In genomic region chr13:74362218-74362617, GRCm38 (mm10) we compare ENCODE assay signal across 27 mouse cellular contexts. TPM values are rescaled to one million over a fixed set of nuclear protein-coding genes. Genes with fewer than 3 reads are reported as not detected.
DNase-seq lines count a peak whose midpoint lies in the region; ATAC-seq and TF ChIP-seq lines count a peak whose summit lies in the region.
"Had no signal": no experiment of that assay in that cellular context is flagged by ENCODE, and none has a peak within 500 bp of the region (broad histone marks: within the 10 kb centered on the region; RNA-seq: fewer than 3 reads in every experiment).

No protein-coding gene starts in this region.

- WGBS in forebrain, embryonic 11.5 days, result 81% methylated on average over 2 of the region's 2 CpGs
- WGBS in forebrain, postnatal 0 days, result 78% methylated on average over 2 of the region's 2 CpGs
- 58% methylated on average over 2 of the region's 2 CpGs for WGBS in heart, embryonic 13.5 days
- 74% methylated on average over 2 of the region's 2 CpGs for WGBS in lung, embryonic 15.5 days
- WGBS in lung, postnatal 0 days, result 71% methylated on average over 2 of the region's 2 CpGs

- no peak overlapping the region for H3K27ac ChIP-seq in forebrain, embryonic 11.5 days (ENCODE audit: low read depth, low read length)
- no peak overlapping the region for H3K27ac ChIP-seq in forebrain, postnatal 0 days (ENCODE audit: low read depth, low read length)
- H3K27ac ChIP-seq in heart, embryonic 13.5 days (replicated peaks), result no peak overlapping the region
- no peak overlapping the region for H3K27ac ChIP-seq in lung, embryonic 15.5 days
- no peak overlapping the region for H3K27ac ChIP-seq in lung, postnatal 0 days (ENCODE audit: low read length)
- H3K27ac ChIP-seq: embryonic facial prominence, embryonic 15.5 days; hindbrain, embryonic 15.5 days; kidney, postnatal 0 days; left cerebral cortex, adult 2 months; liver, embryonic 13.5 days; midbrain, embryonic 12.5 days had no signal

- no peak overlapping the region for H3K4me3 ChIP-seq in forebrain, embryonic 11.5 days (ENCODE audit: low read depth, low read length)
- no peak overlapping the region for H3K4me3 ChIP-seq in forebrain, postnatal 0 days (ENCODE audit: low read depth, low read length)
- H3K4me3 ChIP-seq in heart, embryonic 13.5 days, result no peak overlapping the region
- no peak overlapping the region for H3K4me3 ChIP-seq in lung, embryonic 15.5 days
- H3K4me3 ChIP-seq in lung, postnatal 0 days (ENCODE audit: low read depth, low read length), result no peak overlapping the region
- H3K4me3 ChIP-seq: embryonic facial prominence, embryonic 15.5 days; hindbrain, embryonic 15.5 days; left cerebral cortex, adult 2 months; liver, embryonic 13.5 days; midbrain, embryonic 12.5 days had no signal

- H3K27me3 ChIP-seq in forebrain, embryonic 11.5 days (ENCODE audit: control insufficient read depth, insufficient read depth, low read length), result no peaks in the 10 kb centered on the region
- H3K27me3 ChIP-seq in forebrain, postnatal 0 days (ENCODE audit: insufficient read depth, low read length), result no peaks in the 10 kb centered on the region
- H3K27me3 ChIP-seq in heart, embryonic 13.5 days (replicated peaks), result no peaks in the 10 kb centered on the region
- no peaks in the 10 kb centered on the region for H3K27me3 ChIP-seq in lung, embryonic 15.5 days
- H3K27me3 ChIP-seq in lung, postnatal 0 days (replicated peaks; ENCODE audit: insufficient read depth, low read length), result no peaks in the 10 kb centered on the region
- H3K27me3 ChIP-seq in splenic B cell, adult 2 months (ENCODE audit: control insufficient read depth, insufficient read depth, low read length, poor library complexity, severe bottlenecking), result no peaks in the 10 kb centered on the region
- H3K27me3 ChIP-seq: embryonic facial prominence, embryonic 15.5 days; hindbrain, embryonic 15.5 days; liver, embryonic 13.5 days; midbrain, embryonic 12.5 days had no signal

- no peaks in the 10 kb centered on the region; the same call in 1 of the 2 replicates for H3K36me3 ChIP-seq in forebrain, embryonic 11.5 days (ENCODE audit: control insufficient read depth, insufficient read depth, low read length)
- peaks cover 37% of the 10 kb centered on the region for H3K36me3 ChIP-seq in forebrain, postnatal 0 days (ENCODE audit: insufficient read depth)
- peaks cover 54% of the 10 kb centered on the region for H3K36me3 ChIP-seq in heart, embryonic 13.5 days
- peaks cover 36% of the 10 kb centered on the region for H3K36me3 ChIP-seq in lung, embryonic 15.5 days
- no peaks in the 10 kb centered on the region; the same call in 1 of the 2 replicates for H3K36me3 ChIP-seq in lung, postnatal 0 days (ENCODE audit: insufficient read depth, low read length)
- H3K36me3 ChIP-seq in splenic B cell, adult 2 months (ENCODE audit: control insufficient read depth, insufficient read depth, low read length, poor library complexity, severe bottlenecking), result peaks cover 3% of the 10 kb centered on the region; the same call in 1 of the 2 replicates

- H3K4me1 ChIP-seq in forebrain, embryonic 11.5 days (replicated peaks; ENCODE audit: control insufficient read depth, insufficient read depth, low read length), result no peaks in the 10 kb centered on the region
- H3K4me1 ChIP-seq in forebrain, postnatal 0 days (ENCODE audit: insufficient read depth), result no peaks in the 10 kb centered on the region
- H3K4me1 ChIP-seq in heart, embryonic 13.5 days, result peaks cover 32% of the 10 kb centered on the region
- peaks cover 9% of the 10 kb centered on the region for H3K4me1 ChIP-seq in lung, embryonic 15.5 days
- peaks cover 4% of the 10 kb centered on the region; the same call in 1 of the 2 replicates for H3K4me1 ChIP-seq in lung, postnatal 0 days (ENCODE audit: insufficient read depth, low read depth, low read length)
- H3K4me1 ChIP-seq: hindbrain, embryonic 15.5 days; midbrain, embryonic 12.5 days had no signal

- DNase-seq in forebrain, embryonic 11.5 days (ENCODE audit: low spot score), result no peak
- no peak for DNase-seq in forebrain, postnatal 0 days
- DNase-seq in heart, postnatal 36 days, result no peak
- DNase-seq in lung, postnatal 0 days (ENCODE audit: low spot score), result no peak
- DNase-seq in splenic B cell, adult 2 months (ENCODE audit: low read depth, low spot score), result peak; percentile 38
- no peak for DNase-seq in urinary bladder, postnatal 10 days (ENCODE audit: low spot score)
- DNase-seq: adrenal gland, postnatal 14 days; cerebellum, adult 8-10 months; gastrocnemius, postnatal 10 days; kidney, adult 2 months; liver, embryonic 13.5 days; lung, embryonic 14.5 days; lung, postnatal 4 days; right cerebral cortex, postnatal 14 days; thymus, postnatal 14 days had no signal

- no peak for TF ChIP-seq EP300 in lung, postnatal 0 days (IDR thresholded peaks at IDR 0.05)

- intact Hi-C loops in heart, postnatal 36 days (cut with DNase I), result no loop called here

- TF ChIP-seq CTCF in forebrain, postnatal 0 days (IDR thresholded peaks at IDR 0.05; ENCODE audit: low read depth), result no peak
- no peak for TF ChIP-seq CTCF in lung, postnatal 0 days (IDR thresholded peaks at IDR 0.05)

- ATAC-seq in forebrain, embryonic 11.5 days (replicated peaks; ENCODE audit: low FRiP score), result 0 out of 2 replicates have a peak, but pooled peaks have one; percentile 25
- ATAC-seq in forebrain, postnatal 0 days, result no peak
- ATAC-seq in heart, embryonic 13.5 days (ENCODE audit: extremely low read depth, insufficient number of reproducible peaks, low FRiP score, low TSS enrichment), result no peak
- ATAC-seq in lung, embryonic 15.5 days (ENCODE audit: borderline replicate concordance, extremely low read depth, low FRiP score, low TSS enrichment), result 0 out of 2 replicates have a peak, but pooled peaks have one; percentile 9
- ATAC-seq in lung, postnatal 0 days, result no peak

- no peaks in the 10 kb centered on the region for H3K9me3 ChIP-seq in forebrain, embryonic 11.5 days (ENCODE audit: control insufficient read depth, low read length)
- no peaks in the 10 kb centered on the region for H3K9me3 ChIP-seq in forebrain, postnatal 0 days (ENCODE audit: low read length)
- peaks cover 3% of the 10 kb centered on the region; the same call in 1 of the 2 replicates for H3K9me3 ChIP-seq in heart, embryonic 13.5 days
- H3K9me3 ChIP-seq in lung, embryonic 15.5 days, result no peaks in the 10 kb centered on the region
- no peaks in the 10 kb centered on the region for H3K9me3 ChIP-seq in lung, postnatal 0 days (ENCODE audit: low read length)
- H3K9me3 ChIP-seq: embryonic facial prominence, embryonic 15.5 days; hindbrain, embryonic 15.5 days; liver, embryonic 13.5 days; midbrain, embryonic 12.5 days had no signal

- no peak overlapping the region for H3K9ac ChIP-seq in forebrain, embryonic 11.5 days (ENCODE audit: low read length)
- H3K9ac ChIP-seq in forebrain, postnatal 0 days, result no peak overlapping the region
- no peak overlapping the region for H3K9ac ChIP-seq in heart, embryonic 13.5 days
- H3K9ac ChIP-seq in lung, embryonic 15.5 days, result no peak overlapping the region
- no peak overlapping the region for H3K9ac ChIP-seq in lung, postnatal 0 days (replicated peaks; ENCODE audit: low read depth)
- H3K9ac ChIP-seq: embryonic facial prominence, embryonic 15.5 days; hindbrain, embryonic 15.5 days; liver, embryonic 13.5 days; lung, embryonic 14.5 days; midbrain, embryonic 12.5 days had no signal

- H3K4me2 ChIP-seq in forebrain, embryonic 11.5 days (ENCODE audit: low read depth, low read length, severe bottlenecking), result no peak overlapping the region
- H3K4me2 ChIP-seq in forebrain, postnatal 0 days (ENCODE audit: low read depth), result no peak overlapping the region
- H3K4me2 ChIP-seq in heart, embryonic 13.5 days, result peak overlapping the region; percentile 67
- no peak overlapping the region for H3K4me2 ChIP-seq in lung, embryonic 15.5 days
- H3K4me2 ChIP-seq in lung, postnatal 0 days (replicated peaks; ENCODE audit: low read depth, low read length), result no peak overlapping the region
- H3K4me2 ChIP-seq: embryonic facial prominence, embryonic 15.5 days; hindbrain, embryonic 15.5 days; liver, embryonic 13.5 days; lung, embryonic 14.5 days; midbrain, embryonic 12.5 days had no signal

RNA-seq across cellular contexts. Expression of gene Lrrc14b, which starts 1.6 kb away (rescaled TPM):
- not detected in 2 replicates for polyA plus RNA-seq in forebrain, embryonic 11.5 days (2014; fragmentation: Nextera tagmentation; extraction: Ambion mirVana)
- total RNA-seq in forebrain, postnatal 0 days (2014; rRNA removed), result not detected in 2 replicates
- polyA plus RNA-seq in forebrain, postnatal 0 days (2015; fragmentation: Nextera tagmentation; extraction: Ambion mirVana), result not detected in 2 replicates
- polyA plus RNA-seq in heart, embryonic 13.5 days (2015; fragmentation: Nextera tagmentation; extraction: Ambion mirVana), result 2.6 and 3.2 TPM in 2 replicates
- 10 to 100 TPM; 68.0 to 78.6 TPM for total RNA-seq in heart, postnatal 36 days (2021)
- 0.13 TPM in 1 of 2 replicates, not detected in the other for polyA plus RNA-seq in lung, embryonic 15.5 days (2015; fragmentation: Nextera tagmentation; extraction: Ambion mirVana)
- not detected in 2 replicates for polyA plus RNA-seq in lung, postnatal 0 days (2015; fragmentation: Nextera tagmentation; extraction: Ambion mirVana)
- total RNA-seq: layer of hippocampus, postnatal 10 days; left cerebral cortex, postnatal 36 days had no signal
- polyA plus RNA-seq: embryonic facial prominence, embryonic 15.5 days; hindbrain, embryonic 15.5 days; intestine, embryonic 14.5 days; kidney, postnatal 0 days; liver, embryonic 13.5 days; lung, embryonic 14.5 days; midbrain, embryonic 12.5 days; neural tube, embryonic 11.5 days; stomach, embryonic 14.5 days had no signal

RNA-seq across cellular contexts. Expression of gene Ccdc127, which starts 12.1 kb away (rescaled TPM):
- 53.5 and 61.1 TPM in 2 replicates for polyA plus RNA-seq in forebrain, embryonic 11.5 days (2014; fragmentation: Nextera tagmentation; extraction: Ambion mirVana)
- total RNA-seq in forebrain, postnatal 0 days (2014; rRNA removed), result 22.2 and 34.2 TPM in 2 replicates
- polyA plus RNA-seq in forebrain, postnatal 0 days (2015; fragmentation: Nextera tagmentation; extraction: Ambion mirVana), result 35.1 and 39.8 TPM in 2 replicates
- 38.4 and 43.3 TPM in 2 replicates for polyA plus RNA-seq in heart, embryonic 13.5 days (2015; fragmentation: Nextera tagmentation; extraction: Ambion mirVana)
- 10 to 100 TPM; 46.4 to 50.7 TPM for total RNA-seq in heart, postnatal 36 days (2021)
- polyA plus RNA-seq in lung, embryonic 15.5 days (2015; fragmentation: Nextera tagmentation; extraction: Ambion mirVana), result 50.2 and 51.1 TPM in 2 replicates
- 26.0 and 29.1 TPM in 2 replicates for polyA plus RNA-seq in lung, postnatal 0 days (2015; fragmentation: Nextera tagmentation; extraction: Ambion mirVana)

RNA-seq across cellular contexts. Expression of gene Sdha, which starts 12.1 kb away (rescaled TPM):
- 249 and 253 TPM in 2 replicates for polyA plus RNA-seq in forebrain, embryonic 11.5 days (2014; fragmentation: Nextera tagmentation; extraction: Ambion mirVana)
- total RNA-seq in forebrain, postnatal 0 days (2014; rRNA removed), result 91.5 and 166 TPM in 2 replicates
- 157 and 179 TPM in 2 replicates for polyA plus RNA-seq in forebrain, postnatal 0 days (2015; fragmentation: Nextera tagmentation; extraction: Ambion mirVana)
- polyA plus RNA-seq in heart, embryonic 13.5 days (2015; fragmentation: Nextera tagmentation; extraction: Ambion mirVana), result 427 and 491 TPM in 2 replicates
- 1,000 to 10,000 TPM; 1,522 to 1,570 TPM for total RNA-seq in heart, postnatal 36 days (2021)
- polyA plus RNA-seq in lung, embryonic 15.5 days (2015; fragmentation: Nextera tagmentation; extraction: Ambion mirVana), result 262 and 281 TPM in 2 replicates
- polyA plus RNA-seq in lung, postnatal 0 days (2015; fragmentation: Nextera tagmentation; extraction: Ambion mirVana), result 141 and 162 TPM in 2 replicates

RNA-seq across cellular contexts. Expression of gene Zfp72, which starts 28.4 kb away (rescaled TPM):
- polyA plus RNA-seq in forebrain, embryonic 11.5 days (2014; fragmentation: Nextera tagmentation; extraction: Ambion mirVana), result 4.4 TPM in 2 replicates
- 7.1 and 10.1 TPM in 2 replicates for total RNA-seq in forebrain, postnatal 0 days (2014; rRNA removed)
- 2.5 and 5.3 TPM in 2 replicates for polyA plus RNA-seq in forebrain, postnatal 0 days (2015; fragmentation: Nextera tagmentation; extraction: Ambion mirVana)
- polyA plus RNA-seq in heart, embryonic 13.5 days (2015; fragmentation: Nextera tagmentation; extraction: Ambion mirVana), result 3.1 and 3.8 TPM in 2 replicates
- total RNA-seq in heart, postnatal 36 days (2021), result 1 to 10 TPM; 2.6 to 3.6 TPM
- 5.4 and 5.9 TPM in 2 replicates for polyA plus RNA-seq in lung, embryonic 15.5 days (2015; fragmentation: Nextera tagmentation; extraction: Ambion mirVana)
- polyA plus RNA-seq in lung, postnatal 0 days (2015; fragmentation: Nextera tagmentation; extraction: Ambion mirVana), result 3.0 and 3.1 TPM in 2 replicates

RNA-seq across cellular contexts. Expression of gene Ftl1-ps1, which starts 37.3 kb away (rescaled TPM):
- polyA plus RNA-seq in forebrain, embryonic 11.5 days (2014; fragmentation: Nextera tagmentation; extraction: Ambion mirVana), result 72.8 and 85.7 TPM in 2 replicates
- total RNA-seq in forebrain, postnatal 0 days (2014; rRNA removed), result 68.3 and 93.6 TPM in 2 replicates
- polyA plus RNA-seq in forebrain, postnatal 0 days (2015; fragmentation: Nextera tagmentation; extraction: Ambion mirVana), result 92.1 and 112 TPM in 2 replicates
- polyA plus RNA-seq in heart, embryonic 13.5 days (2015; fragmentation: Nextera tagmentation; extraction: Ambion mirVana), result 79.1 and 99.5 TPM in 2 replicates
- 100 to 1,000 TPM; 275 to 280 TPM for total RNA-seq in heart, postnatal 36 days (2021)
- polyA plus RNA-seq in lung, embryonic 15.5 days (2015; fragmentation: Nextera tagmentation; extraction: Ambion mirVana), result 73.5 and 77.1 TPM in 2 replicates
- 120 and 125 TPM in 2 replicates for polyA plus RNA-seq in lung, postnatal 0 days (2015; fragmentation: Nextera tagmentation; extraction: Ambion mirVana)

Comparison
In these comparisons a context has a peak if more than half of its experiments do, and no peak if none do; other contexts are left out.
1. ATAC-seq: peak in forebrain, embryonic 11.5 days (single experiment) and lung, embryonic 15.5 days (single experiment); none in forebrain, postnatal 0 days (single experiment), heart, embryonic 13.5 days (single experiment) and lung, postnatal 0 days (single experiment).